Mouse (Mus musculus) T-helper 2 cell (primary cell): Measurements from ENCODE around the gene Rnf181.

Source experiments
- in situ Hi-C: fragments of 300-600 bp; cut with MboI, MseI; formaldehyde crosslinking; loops from one replicate; pipeline ENCODE4 v1.15.1; 2025; ENCODE audit warnings: high pct_unique_total_duplicates

Gene Rnf181

GRCm38 (mm10) chr6:72366844-72367443 lies at the start of gene Rnf181:
TSS of gene Rnf181 (minus strand) at chr6:72366956.
- in situ Hi-C loops: no loop called here

GRCm38 (mm10) chr6:72415964-72416772 lies 49.4 kb upstream of the Rnf181 start:
- in situ Hi-C loops: no loop called here

GRCm38 (mm10) chr6:72415181-72415580 lies 48.4 kb upstream of the Rnf181 start:
- in situ Hi-C loops: no loop called here

- in situ Hi-C loops: no loop called here
Measured at GRCm38 (mm10) chr6:72414076-72414756, 47.5 kb upstream of the Rnf181 start, which contains the start of gene Ggcx. TSS of gene Ggcx (plus strand) at chr6:72414308.

- in situ Hi-C loops: no loop called here
Measured at GRCm38 (mm10) chr6:72410518-72410917, 43.8 kb upstream of the Rnf181 start.

GRCm38 (mm10) chr6:72410003-72410402 lies 43.2 kb upstream of the Rnf181 start:
- in situ Hi-C loops: no loop called here

- in situ Hi-C loops: no loop called here
Measured at GRCm38 (mm10) chr6:72409567-72409966, 42.8 kb upstream of the Rnf181 start.

- in situ Hi-C loops: no loop called here
Measured at GRCm38 (mm10) chr6:72407119-72407518, 40.4 kb upstream of the Rnf181 start.

- in situ Hi-C loops: no loop called here
Measured at GRCm38 (mm10) chr6:72405356-72405755, 38.6 kb upstream of the Rnf181 start.

GRCm38 (mm10) chr6:72401875-72402274 lies 35.1 kb upstream of the Rnf181 start:
- in situ Hi-C loops: no loop called here

GRCm38 (mm10) chr6:72399967-72400366 lies 33.2 kb upstream of the Rnf181 start:
- in situ Hi-C loops: no loop called here

- in situ Hi-C loops: no loop called here
Measured at GRCm38 (mm10) chr6:72396837-72397251, 30.1 kb upstream of the Rnf181 start.

GRCm38 (mm10) chr6:72392341-72392740 lies 25.6 kb upstream of the Rnf181 start:
- in situ Hi-C loops: no loop called here

GRCm38 (mm10) chr6:72390795-72391521 lies 24.2 kb upstream of the Rnf181 start:
- in situ Hi-C loops: no loop called here

- in situ Hi-C loops: no loop called here
Measured at GRCm38 (mm10) chr6:72389941-72390771, 23.4 kb upstream of the Rnf181 start, which contains the start of gene Vamp8. TSS of gene Vamp8 (minus strand) at chr6:72390703.

- in situ Hi-C loops: no loop called here
Measured at GRCm38 (mm10) chr6:72389471-72389940, 22.8 kb upstream of the Rnf181 start.

- in situ Hi-C loops: no loop called here
Measured at GRCm38 (mm10) chr6:72388791-72389329, 22.1 kb upstream of the Rnf181 start.

GRCm38 (mm10) chr6:72388266-72388665 lies 21.5 kb upstream of the Rnf181 start:
- in situ Hi-C loops: no loop called here

- in situ Hi-C loops: no loop called here
Measured at GRCm38 (mm10) chr6:72387816-72388215, 21.1 kb upstream of the Rnf181 start.

GRCm38 (mm10) chr6:72386561-72386960 lies 19.8 kb upstream of the Rnf181 start:
- in situ Hi-C loops: no loop called here
